Mouse (Mus musculus) heart, embryonic 16.5 days (tissue): ENCODE results near the gene Cdca7l. TPM values are rescaled to one million over a fixed set of nuclear protein-coding genes. Genes with fewer than 3 reads are reported as not detected.

Source experiments
- ATAC-seq: fragments of 200-750 bp; cut with Nextera tagmentation; replicated peaks from 2 replicates; pipeline ENCODE4 v1.8.0; 2017; ENCODE audit warnings: moderate number of reproducible peaks; ENCODE audit not compliant: insufficient read depth, low FRiP score; ENCODE audit errors: extremely low read depth
- H3K27ac ChIP-seq: fragments of 300-500 bp; sonication (generic); 2 replicates; pipeline ENCODE4 v1.5.1; 2014; ENCODE audit warnings: mild to moderate bottlenecking, low read length, control low read depth, moderate library complexity
- H3K27me3 ChIP-seq: fragments of 300-500 bp; sonication (generic); 2 replicates; pipeline ENCODE4 v1.6.1; 2014; ENCODE audit warnings: low read length, mixed read lengths; ENCODE audit not compliant: control insufficient read depth, insufficient read depth
- H3K36me3 ChIP-seq: fragments of 300-500 bp; sonication (generic); 2 replicates; pipeline ENCODE4 v1.6.1; 2014; ENCODE audit not compliant: control insufficient read depth, insufficient read depth
- H3K4me1 ChIP-seq: fragments of 300-500 bp; sonication (generic); 2 replicates; pipeline ENCODE4 v1.6.1; 2014; ENCODE audit warnings: low read length, mixed read lengths; ENCODE audit not compliant: control insufficient read depth, insufficient read depth
- H3K4me2 ChIP-seq: fragments of 300-500 bp; sonication (generic); 2 replicates; pipeline ENCODE4 v1.6.1; 2014; ENCODE audit warnings: low read depth, mild to moderate bottlenecking, control low read depth, low read length
- H3K4me3 ChIP-seq: fragments of 300-500 bp; sonication (generic); 2 replicates; pipeline ENCODE4 v1.5.1; 2014; ENCODE audit warnings: mild to moderate bottlenecking, control low read depth, low read length
- H3K9ac ChIP-seq: fragments of 300-500 bp; sonication (generic); 2 replicates; pipeline ENCODE4 v1.6.1; 2014; ENCODE audit warnings: low read length, control low read depth
- H3K9me3 ChIP-seq: fragments of 300-500 bp; sonication (generic); replicated peaks from 2 replicates; pipeline ENCODE4 v1.6.1; 2016; ENCODE audit warnings: low read length; ENCODE audit not compliant: control insufficient read depth
- WGBS: fragments of 180-500 bp; shearing (Covaris S2); extraction: QIAGEN DNeasy Blood & Tissue Kit; methylation state at CpG from one replicate; pipeline ENCODE4 v1.1.7; 2014; 5-methylcytosine and 5-hydroxymethylcytosine counted together
- polyA plus RNA-seq: library from polyadenylated mRNA; unstranded; fragments of >200 nt; fragmentation: Nextera tagmentation; extraction: Ambion mirVana; gene quantifications from 2 replicates; pipeline ENCODE4 v1.2.1, GENCODE M21; 2015

Cdca7l gene
- polyA plus RNA-seq, 1 experiment from 2014 or later, result 17.4 TPM

GRCm38 (mm10) chr12:117842676-117843075 is 38.6 kb downstream of the Cdca7l start:
- H3K27ac ChIP-seq, result no peak overlapping the region
- H3K9ac ChIP-seq, result no peak overlapping the region
- H3K36me3 ChIP-seq, result no peaks in the 10 kb centered on the region
- H3K4me1 ChIP-seq, result peaks cover 10% of the 10 kb centered on the region
- 75% methylated on average over 1 of the region's 1 CpGs for WGBS
- no peaks in the 10 kb centered on the region for H3K9me3 ChIP-seq
- no peak for ATAC-seq
- no peak overlapping the region for H3K4me2 ChIP-seq
- no peaks in the 10 kb centered on the region; the same call in 1 of the 2 replicates for H3K27me3 ChIP-seq
- no peak overlapping the region for H3K4me3 ChIP-seq

- H3K4me3 ChIP-seq, result peak overlapping the region; percentile 80
- under 1% methylated on average over 75 of the region's 75 CpGs for WGBS
- no peaks in the 10 kb centered on the region for H3K36me3 ChIP-seq
- no peaks in the 10 kb centered on the region; the same call in 1 of the 2 replicates for H3K27me3 ChIP-seq
- H3K4me1 ChIP-seq, result peaks cover 10% of the 10 kb centered on the region
- no peaks in the 10 kb centered on the region for H3K9me3 ChIP-seq
- peak overlapping the region; percentile 87 for H3K9ac ChIP-seq
- ATAC-seq, result peak; percentile 91
- H3K27ac ChIP-seq, result peak overlapping the region; percentile 29; the same call in 1 of the 2 replicates
- H3K4me2 ChIP-seq, result peak overlapping the region; percentile 70
These were observed 39.4 kb downstream of the Cdca7l start for GRCm38 (mm10) chr12:117843302-117844074.

GRCm38 (mm10) chr12:117844075-117844408 is 40.0 kb downstream of the Cdca7l start:
- Histone ChIP-seq H3K4me2 (peak overlapping the region; percentile 70), H3K4me3 (peak overlapping the region; percentile 80), H3K9ac (peak overlapping the region; percentile 87), H3K4me1 (peaks cover 10% of the 10 kb centered on the region), H3K27me3 (no peaks in the 10 kb centered on the region; the same call in 1 of the 2 replicates), H3K36me3 (no peaks in the 10 kb centered on the region), H3K9me3 (no peaks in the 10 kb centered on the region), H3K27ac (no peak overlapping the region)
- ATAC-seq, result no peak
- WGBS, result 0% methylated on average over 15 of the region's 15 CpGs

- no peak overlapping the region for H3K27ac ChIP-seq
- H3K27me3 ChIP-seq, result no peaks in the 10 kb centered on the region; the same call in 1 of the 2 replicates
- H3K4me2 ChIP-seq, result peak overlapping the region; percentile 70
- no peak for ATAC-seq
- H3K9ac ChIP-seq, result peak overlapping the region; percentile 57
- peaks cover 14% of the 10 kb centered on the region for H3K4me1 ChIP-seq
- H3K9me3 ChIP-seq, result no peaks in the 10 kb centered on the region
- no peaks in the 10 kb centered on the region for H3K36me3 ChIP-seq
- 45% methylated on average over 2 of the region's 2 CpGs for WGBS
- H3K4me3 ChIP-seq, result peak overlapping the region; percentile 80
These were observed 40.8 kb downstream of the Cdca7l start for GRCm38 (mm10) chr12:117844917-117845316.

- Histone ChIP-seq H3K4me2 (no peak overlapping the region), H3K27ac (no peak overlapping the region), H3K27me3 (no peaks in the 10 kb centered on the region), H3K9me3 (no peaks in the 10 kb centered on the region), H3K4me1 (peaks cover 19% of the 10 kb centered on the region), H3K36me3 (no peaks in the 10 kb centered on the region), H3K9ac (no peak overlapping the region), H3K4me3 (no peak overlapping the region)
- ATAC-seq, result no peak
- 89% methylated on average over 6 of the region's 6 CpGs for WGBS
These were observed 44.5 kb downstream of the Cdca7l start for GRCm38 (mm10) chr12:117848621-117849020.

- ATAC-seq, result 0 out of 2 replicates have a peak, but pooled peaks have one; percentile 41
- Histone ChIP-seq H3K4me3 (no peak overlapping the region), H3K27me3 (no peaks in the 10 kb centered on the region), H3K36me3 (no peaks in the 10 kb centered on the region), H3K9me3 (no peaks in the 10 kb centered on the region), H3K4me2 (peak overlapping the region; percentile 27; the same call in 1 of the 2 replicates), H3K4me1 (peaks cover 12% of the 10 kb centered on the region), H3K9ac (no peak overlapping the region), H3K27ac (peak overlapping the region; percentile 46)
- WGBS, result 39% methylated on average over 10 of the region's 10 CpGs
These were observed 46.4 kb downstream of the Cdca7l start for GRCm38 (mm10) chr12:117850472-117850871.

GRCm38 (mm10) chr12:117853316-117853715 is 49.2 kb downstream of the Cdca7l start:
- ATAC-seq, result no peak; the same call in 1 of the 2 replicates
- H3K36me3 ChIP-seq, result no peaks in the 10 kb centered on the region
- H3K27me3 ChIP-seq, result no peaks in the 10 kb centered on the region
- no peak overlapping the region for H3K9ac ChIP-seq
- no peaks in the 10 kb centered on the region for H3K9me3 ChIP-seq
- H3K4me3 ChIP-seq, result no peak overlapping the region
- no peak overlapping the region for H3K4me2 ChIP-seq
- H3K4me1 ChIP-seq, result peaks cover 12% of the 10 kb centered on the region
- H3K27ac ChIP-seq, result no peak overlapping the region
- WGBS, result 23% methylated on average over 6 of the region's 6 CpGs

- Histone ChIP-seq H3K4me3 (no peak overlapping the region), H3K36me3 (no peaks in the 10 kb centered on the region), H3K9ac (no peak overlapping the region), H3K4me2 (no peak overlapping the region), H3K4me1 (no peaks in the 10 kb centered on the region), H3K27me3 (no peaks in the 10 kb centered on the region), H3K9me3 (no peaks in the 10 kb centered on the region), H3K27ac (no peak overlapping the region)
- ATAC-seq, result no peak
- WGBS, result 71% methylated on average over 9 of the region's 9 CpGs
These were observed 52.9 kb downstream of the Cdca7l start for GRCm38 (mm10) chr12:117857023-117857422.

GRCm38 (mm10) chr12:117857884-117858283 is 53.8 kb downstream of the Cdca7l start:
- no peak overlapping the region for H3K9ac ChIP-seq
- H3K9me3 ChIP-seq, result no peaks in the 10 kb centered on the region
- H3K4me2 ChIP-seq, result no peak overlapping the region
- H3K27me3 ChIP-seq, result no peaks in the 10 kb centered on the region
- 84% methylated on average over 6 of the region's 6 CpGs for WGBS
- no peak for ATAC-seq
- no peaks in the 10 kb centered on the region for H3K4me1 ChIP-seq
- no peak overlapping the region for H3K4me3 ChIP-seq
- no peak overlapping the region for H3K27ac ChIP-seq
- H3K36me3 ChIP-seq, result no peaks in the 10 kb centered on the region
